Mouse (Mus musculus) MEL (cell line): Measurements from ENCODE around the gene Dnajb5.

Experiments used
- CTCF ChIP-seq, 3 experiments: IDR thresholded peaks in 2 of 3; conservative IDR thresholded peaks in 1 of 3; 2 replicates each; pipeline ENCODE4 v1.5.1; 2011 to 2012; ENCODE audit warnings: low read length in 3 of 3, low read depth in 2 of 3, mild to moderate bottlenecking in 2 of 3, improper control_type of control experiment in 1 of 3, inconsistent platforms in 1 of 3, mixed read lengths in 1 of 3, moderate library complexity in 1 of 3; ENCODE audit not compliant: control insufficient read depth in 1 of 3, insufficient read depth in 1 of 3, poor library complexity in 1 of 3, severe bottlenecking in 1 of 3
- E2F4 ChIP-seq: IDR thresholded peaks from 2 replicates; pipeline ENCODE4 v1.6.1; 2011; ENCODE audit warnings: low read depth, low read length, improper control_type of control experiment, borderline replicate concordance
- SMC3 ChIP-seq: IDR thresholded peaks from 2 replicates; pipeline ENCODE4 v1.6.1; 2011; ENCODE audit warnings: low read depth, low read length, improper control_type of control experiment
- TBP ChIP-seq: IDR thresholded peaks from 2 replicates; pipeline ENCODE4 v1.8.0; 2011; ENCODE audit warnings: low read depth, low read length, improper control_type of control experiment
- USF2 ChIP-seq, 2 experiments: IDR thresholded peaks; 2 replicates each; pipeline ENCODE4 v1.6.1; 2011 to 2012; ENCODE audit warnings: improper control_type of control experiment in 2 of 2, low read length in 2 of 2, borderline replicate concordance in 1 of 2, inconsistent platforms in 1 of 2, low read depth in 1 of 2, mild to moderate bottlenecking in 1 of 2; ENCODE audit not compliant: insufficient read depth in 1 of 2
- ZNF384 ChIP-seq: IDR thresholded peaks from 2 replicates; pipeline ENCODE4 v1.6.1; 2012; ENCODE audit warnings: low read depth, mild to moderate bottlenecking, inconsistent platforms, low read length, improper control_type of control experiment

GRCm38 (mm10) chr4:42956581-42956980 lies 7.0 kb downstream of the Dnajb5 start:
- TF ChIP-seq USF2 (IDR thresholded peaks at IDR 0.05; ENCODE audit: borderline replicate concordance in 1 of 2, insufficient read depth in 1 of 2, low read depth in 1 of 2, low read length in 2 of 2), result no peak
- TF ChIP-seq SMC3, result no peak
- TF ChIP-seq CTCF (IDR thresholded peaks at IDR 0.05 in 2 of 3, conservative IDR thresholded peaks at IDR 0.05 in 1 of 3; ENCODE audit: control insufficient read depth in 1 of 3, insufficient read depth in 1 of 3, low read depth in 2 of 3, low read length in 3 of 3, poor library complexity in 1 of 3, severe bottlenecking in 1 of 3), result no peak
- TF ChIP-seq E2F4, result no peak
- no peak for TF ChIP-seq TBP
- TF ChIP-seq ZNF384, result no peak
